Mouse (Mus musculus): Measurements from ENCODE around the gene Snrpe. TPM values are rescaled to one million over a fixed set of nuclear protein-coding genes. Genes with fewer than 3 reads are reported as not detected.

The Snrpe gene
- polyA plus RNA-seq (2011; ENCODE audit: insufficient read length, low read depth, missing spikeins), result 236 and 249 TPM in 2 replicates

DNA sequence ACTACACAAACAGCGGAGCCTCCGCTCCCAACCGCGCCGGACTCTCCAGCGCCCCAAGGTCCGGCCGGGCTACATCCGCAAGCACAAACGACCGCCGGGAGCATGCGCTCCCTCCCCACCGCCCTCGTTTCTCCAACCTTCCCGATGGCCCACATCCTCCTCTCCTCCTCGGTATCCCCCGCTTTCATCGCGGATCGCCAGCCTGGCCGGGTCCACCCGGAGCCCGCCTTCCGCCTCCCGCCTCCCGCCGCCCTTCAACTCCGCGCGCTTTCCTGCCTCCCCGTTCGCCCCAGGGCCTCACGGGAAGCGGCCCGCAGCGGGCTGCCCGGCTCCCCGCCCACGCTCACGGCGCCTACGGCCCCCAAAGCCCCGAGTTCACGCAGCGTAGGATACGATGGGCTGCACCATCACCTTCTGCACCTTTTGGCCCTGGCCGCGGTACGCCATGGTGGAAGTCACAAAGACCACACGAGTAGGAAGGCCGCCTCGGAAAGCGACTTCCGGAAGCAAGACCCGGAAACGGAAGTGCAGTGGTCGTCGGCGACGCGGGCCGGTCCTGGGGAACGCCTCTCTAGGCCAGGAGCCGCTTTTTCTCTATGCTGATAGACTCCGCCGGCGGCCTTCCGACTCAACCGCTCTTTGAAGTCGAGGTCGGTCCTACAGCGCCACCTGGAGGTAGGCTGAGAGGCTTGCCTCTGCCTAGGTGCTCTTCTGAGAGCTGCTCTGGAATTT is at the start of gene Snrpe:
TSS of gene Snrpe (minus strand) at position 521 of the 732 bp plus-strand sequence.
- Histone ChIP-seq H3K27ac (ENCODE audit: insufficient read depth, low read length) (peak within 1 kb of the TSS; percentile 71), H3K4me3 (ENCODE audit: insufficient read depth, low read length) (peak within 1 kb of the TSS; percentile 77), H3K4me1 (ENCODE audit: control insufficient read depth, insufficient read depth, low read length) (no peaks in the 10 kb centered on the region)
- TF ChIP-seq POLR2A (IDR thresholded peaks at IDR 0.05; ENCODE audit: low read depth, low read length), result peak; percentile 77
- peak; percentile 91 for TF ChIP-seq CTCF (IDR thresholded peaks at IDR 0.05; ENCODE audit: borderline replicate concordance, insufficient read depth, low read length)

GRCm38 (mm10) chr1:133658878-133659277 is 48.8 kb upstream of the Snrpe start:
- Histone ChIP-seq H3K4me3 (ENCODE audit: insufficient read depth, low read length) (0 out of 2 replicates have a peak overlapping the region, but pooled peaks have one; percentile 9), H3K4me1 (ENCODE audit: control insufficient read depth, insufficient read depth, low read length) (peaks cover 5% of the 10 kb centered on the region), H3K27ac (ENCODE audit: insufficient read depth, low read length) (no peak overlapping the region)
- TF ChIP-seq POLR2A (IDR thresholded peaks at IDR 0.05; ENCODE audit: low read depth, low read length) (no peak), CTCF (IDR thresholded peaks at IDR 0.05; ENCODE audit: borderline replicate concordance, insufficient read depth, low read length) (no peak)

GRCm38 (mm10) chr1:133656811-133657210 is 46.7 kb upstream of the Snrpe start:
- peaks cover 5% of the 10 kb centered on the region for H3K4me1 ChIP-seq (ENCODE audit: control insufficient read depth, insufficient read depth, low read length)
- no peak overlapping the region for H3K4me3 ChIP-seq (ENCODE audit: insufficient read depth, low read length)
- H3K27ac ChIP-seq (ENCODE audit: insufficient read depth, low read length), result no peak overlapping the region
- TF ChIP-seq CTCF (IDR thresholded peaks at IDR 0.05; ENCODE audit: borderline replicate concordance, insufficient read depth, low read length), result no peak
- no peak for TF ChIP-seq POLR2A (IDR thresholded peaks at IDR 0.05; ENCODE audit: low read depth, low read length)

- Histone ChIP-seq H3K4me3 (ENCODE audit: insufficient read depth, low read length) (no peak overlapping the region), H3K27ac (ENCODE audit: insufficient read depth, low read length) (no peak overlapping the region), H3K4me1 (ENCODE audit: control insufficient read depth, insufficient read depth, low read length) (peaks cover 2% of the 10 kb centered on the region; the same call in 1 of the 2 replicates)
- TF ChIP-seq CTCF (IDR thresholded peaks at IDR 0.05; ENCODE audit: borderline replicate concordance, insufficient read depth, low read length) (no peak), POLR2A (IDR thresholded peaks at IDR 0.05; ENCODE audit: low read depth, low read length) (no peak)
Measured at GRCm38 (mm10) chr1:133653033-133653432, 42.9 kb upstream of the Snrpe start.

DNA sequence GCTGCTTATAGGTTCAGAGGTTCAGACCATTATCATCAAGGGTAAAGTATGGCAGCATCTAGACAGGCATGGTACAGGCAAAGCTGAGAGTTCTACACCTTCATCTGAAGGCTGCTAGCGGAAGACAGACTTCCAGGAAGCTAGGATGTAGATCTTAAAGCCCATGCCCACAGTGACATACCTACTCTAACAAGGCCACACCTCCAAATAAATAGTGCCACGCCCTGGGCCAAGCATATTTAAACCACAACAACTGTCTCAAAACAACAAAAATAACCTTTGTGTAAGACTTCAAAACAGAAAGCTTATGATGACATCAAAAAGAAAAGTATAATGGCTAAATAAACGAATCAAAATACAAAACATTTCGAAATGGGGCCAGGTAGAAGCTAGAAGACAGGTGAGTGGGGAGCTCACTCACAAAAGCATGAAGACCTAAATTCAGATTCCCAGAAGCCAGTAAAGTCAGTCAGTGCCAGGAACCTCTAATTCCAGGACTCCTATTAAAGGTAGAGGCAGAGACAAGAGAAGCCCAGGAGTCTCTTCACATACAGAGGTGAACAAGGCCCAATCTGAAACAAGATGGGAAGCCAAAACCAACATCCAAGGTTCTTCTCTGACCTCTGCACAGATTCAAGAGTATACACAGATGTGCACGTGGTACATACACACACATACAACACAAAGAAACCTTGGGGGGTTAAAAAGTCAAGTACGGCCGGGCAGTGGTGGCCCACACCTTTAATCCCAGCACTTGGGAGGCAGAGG is 40.4 kb upstream of the Snrpe start:
- H3K4me1 ChIP-seq (ENCODE audit: control insufficient read depth, insufficient read depth, low read length), result no peaks in the 10 kb centered on the region
- H3K27ac ChIP-seq (ENCODE audit: insufficient read depth, low read length), result no peak overlapping the region
- TF ChIP-seq POLR2A (IDR thresholded peaks at IDR 0.05; ENCODE audit: low read depth, low read length) (no peak), CTCF (IDR thresholded peaks at IDR 0.05; ENCODE audit: borderline replicate concordance, insufficient read depth, low read length) (no peak)
- no peak overlapping the region for H3K4me3 ChIP-seq (ENCODE audit: insufficient read depth, low read length)

- H3K4me3 ChIP-seq (ENCODE audit: insufficient read depth, low read length), result no peak overlapping the region
- no peak overlapping the region for H3K27ac ChIP-seq (ENCODE audit: insufficient read depth, low read length)
- H3K4me1 ChIP-seq (ENCODE audit: control insufficient read depth, insufficient read depth, low read length), result no peaks in the 10 kb centered on the region
- TF ChIP-seq POLR2A (IDR thresholded peaks at IDR 0.05; ENCODE audit: low read depth, low read length), result no peak
- no peak for TF ChIP-seq CTCF (IDR thresholded peaks at IDR 0.05; ENCODE audit: borderline replicate concordance, insufficient read depth, low read length)
Measured at GRCm38 (mm10) chr1:133645652-133646051, 35.6 kb upstream of the Snrpe start.

- Histone ChIP-seq H3K4me3 (ENCODE audit: insufficient read depth, low read length) (no peak overlapping the region), H3K4me1 (ENCODE audit: control insufficient read depth, insufficient read depth, low read length) (no peaks in the 10 kb centered on the region), H3K27ac (ENCODE audit: insufficient read depth, low read length) (no peak overlapping the region)
- TF ChIP-seq CTCF (IDR thresholded peaks at IDR 0.05; ENCODE audit: borderline replicate concordance, insufficient read depth, low read length), result no peak
- no peak for TF ChIP-seq POLR2A (IDR thresholded peaks at IDR 0.05; ENCODE audit: low read depth, low read length)
Measured at GRCm38 (mm10) chr1:133641163-133641562, 31.1 kb upstream of the Snrpe start.

- no peak for TF ChIP-seq CTCF (IDR thresholded peaks at IDR 0.05; ENCODE audit: borderline replicate concordance, insufficient read depth, low read length)
- no peak for TF ChIP-seq POLR2A (IDR thresholded peaks at IDR 0.05; ENCODE audit: low read depth, low read length)
- no peak overlapping the region for H3K4me3 ChIP-seq (ENCODE audit: insufficient read depth, low read length)
- no peaks in the 10 kb centered on the region for H3K4me1 ChIP-seq (ENCODE audit: control insufficient read depth, insufficient read depth, low read length)
- no peak overlapping the region for H3K27ac ChIP-seq (ENCODE audit: insufficient read depth, low read length)
Measured at GRCm38 (mm10) chr1:133638517-133638916, 28.4 kb upstream of the Snrpe start.

GRCm38 (mm10) chr1:133632168-133632567 is 22.1 kb upstream of the Snrpe start:
- Histone ChIP-seq H3K4me3 (ENCODE audit: insufficient read depth, low read length) (no peak overlapping the region), H3K4me1 (ENCODE audit: control insufficient read depth, insufficient read depth, low read length) (no peaks in the 10 kb centered on the region), H3K27ac (ENCODE audit: insufficient read depth, low read length) (no peak overlapping the region)
- no peak for TF ChIP-seq CTCF (IDR thresholded peaks at IDR 0.05; ENCODE audit: borderline replicate concordance, insufficient read depth, low read length)

DNA sequence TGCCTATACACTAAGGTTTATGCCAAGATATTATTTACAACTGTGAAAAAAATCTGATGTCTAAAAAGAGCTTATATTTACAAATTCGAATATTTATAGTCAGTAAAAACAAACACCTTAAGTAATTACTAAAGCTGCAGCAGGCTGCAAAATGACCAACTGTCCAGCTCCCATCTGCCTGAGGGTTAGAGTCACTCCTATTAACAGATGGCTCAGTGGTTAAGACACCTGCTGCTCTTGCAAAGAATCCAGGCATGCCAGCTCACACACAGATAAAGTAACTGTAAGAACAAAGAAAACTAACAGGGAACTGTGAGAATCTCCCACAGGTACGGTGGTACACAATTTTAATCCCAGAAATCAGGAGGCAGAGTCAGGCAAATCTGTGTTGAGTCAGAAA is 15.0 kb upstream of the Snrpe start:
- Histone ChIP-seq H3K4me1 (ENCODE audit: control insufficient read depth, insufficient read depth, low read length) (no peaks in the 10 kb centered on the region), H3K4me3 (ENCODE audit: insufficient read depth, low read length) (no peak overlapping the region), H3K27ac (ENCODE audit: insufficient read depth, low read length) (no peak overlapping the region)
- TF ChIP-seq CTCF (IDR thresholded peaks at IDR 0.05; ENCODE audit: borderline replicate concordance, insufficient read depth, low read length) (no peak), POLR2A (IDR thresholded peaks at IDR 0.05; ENCODE audit: low read depth, low read length) (no peak)

All from embryonic fibroblast, embryonic 13.5 days (primary cell).